In genomic region chr12:73565620-73565969, GRCm38 (mm10) we compare ENCODE assay signal across 7 mouse cellular contexts. TPM values are rescaled to one million over a fixed set of nuclear protein-coding genes. Genes with fewer than 3 reads are reported as not detected.
DNase-seq lines count a peak whose midpoint lies in the region; ATAC-seq and TF ChIP-seq lines count a peak whose summit lies in the region.

No protein-coding gene starts in this region.

- H3K4me1 ChIP-seq in megakaryocyte, embryonic 14.5 days, result peaks cover 11% of the 10 kb centered on the region
- no peaks in the 10 kb centered on the region for H3K4me1 ChIP-seq in forebrain, postnatal 0 days (ENCODE audit: insufficient read depth)
- H3K4me1 ChIP-seq in limb, embryonic 13.5 days, result 0 out of 2 replicates have a peak, but pooled peaks cover 4% of the 10 kb centered on the region
- no peaks in the 10 kb centered on the region for H3K4me1 ChIP-seq in stomach, embryonic 15.5 days

- H3K4me2 ChIP-seq in forebrain, postnatal 0 days (ENCODE audit: low read depth), result peak overlapping the region; percentile 55
- peak overlapping the region; percentile 63 for H3K4me2 ChIP-seq in limb, embryonic 13.5 days (replicated peaks)
- peak overlapping the region; percentile 60 for H3K4me2 ChIP-seq in stomach, embryonic 15.5 days

- no peak for ATAC-seq in megakaryocyte, adult 5-6 weeks (ENCODE audit: poor library complexity, severe bottlenecking)
- ATAC-seq in forebrain, postnatal 0 days, result peak; percentile 14; the same call in 1 of the 2 replicates
- ATAC-seq in limb, embryonic 13.5 days (ENCODE audit: low FRiP score, low read depth), result no peak
- no peak for ATAC-seq in stomach, embryonic 15.5 days (ENCODE audit: insufficient read depth, low FRiP score, low read depth)

- peak overlapping the region; percentile 85 for H3K4me3 ChIP-seq in megakaryocyte, embryonic 14.5 days (replicated peaks)
- H3K4me3 ChIP-seq in forebrain, postnatal 0 days (ENCODE audit: low read depth, low read length), result peak overlapping the region; percentile 35
- peak overlapping the region; percentile 36; the same call in 1 of the 2 replicates for H3K4me3 ChIP-seq in limb, embryonic 13.5 days
- H3K4me3 ChIP-seq in stomach, embryonic 15.5 days (replicated peaks), result no peak overlapping the region; the same call in 1 of the 2 replicates

- no peak for TF ChIP-seq CTCF in forebrain, postnatal 0 days (IDR thresholded peaks at IDR 0.05; ENCODE audit: low read depth)

- DNase-seq in forebrain, postnatal 0 days, result no peak
- DNase-seq in layer of hippocampus, adult 9-11 months, result no peak
- no peak for DNase-seq in left cerebral cortex, adult 11 months (ENCODE audit: low spot score)

- peaks cover 15% of the 10 kb centered on the region for H3K9me3 ChIP-seq in megakaryocyte, embryonic 14.5 days
- H3K9me3 ChIP-seq in forebrain, postnatal 0 days (ENCODE audit: low read length), result no peaks in the 10 kb centered on the region
- H3K9me3 ChIP-seq in limb, embryonic 13.5 days, result no peaks in the 10 kb centered on the region
- no peaks in the 10 kb centered on the region for H3K9me3 ChIP-seq in stomach, embryonic 15.5 days

- H3K36me3 ChIP-seq in megakaryocyte, embryonic 14.5 days (replicated peaks; ENCODE audit: low read length), result no peaks in the 10 kb centered on the region
- no peaks in the 10 kb centered on the region for H3K36me3 ChIP-seq in forebrain, postnatal 0 days (ENCODE audit: insufficient read depth)
- no peaks in the 10 kb centered on the region for H3K36me3 ChIP-seq in limb, embryonic 13.5 days
- no peaks in the 10 kb centered on the region for H3K36me3 ChIP-seq in stomach, embryonic 15.5 days

- H3K9ac ChIP-seq in forebrain, postnatal 0 days, result peak overlapping the region; percentile 44; the same call in 1 of the 2 replicates
- H3K9ac ChIP-seq in limb, embryonic 13.5 days, result no peak overlapping the region
- H3K9ac ChIP-seq in stomach, embryonic 15.5 days, result no peak overlapping the region

- peaks cover 14% of the 10 kb centered on the region for H3K27me3 ChIP-seq in megakaryocyte, embryonic 14.5 days (replicated peaks)
- H3K27me3 ChIP-seq in forebrain, postnatal 0 days (ENCODE audit: insufficient read depth, low read length), result no peaks in the 10 kb centered on the region
- peaks cover 19% of the 10 kb centered on the region for H3K27me3 ChIP-seq in limb, embryonic 13.5 days
- H3K27me3 ChIP-seq in stomach, embryonic 15.5 days (replicated peaks), result no peaks in the 10 kb centered on the region

- WGBS in forebrain, postnatal 0 days, result 57% methylated on average over 11 of the region's 11 CpGs
- WGBS in limb, embryonic 13.5 days, result 65% methylated on average over 11 of the region's 11 CpGs
- 59% methylated on average over 11 of the region's 11 CpGs for WGBS in stomach, embryonic 15.5 days

- no peak overlapping the region for H3K27ac ChIP-seq in forebrain, postnatal 0 days (ENCODE audit: low read depth, low read length)
- no peak overlapping the region for H3K27ac ChIP-seq in limb, embryonic 13.5 days
- H3K27ac ChIP-seq in stomach, embryonic 15.5 days, result no peak overlapping the region

RNA-seq across cellular contexts. Expression of gene Prkch, which starts 19.0 kb away (rescaled TPM):
- polyA plus RNA-seq in megakaryocyte, embryonic 14.5 days (2012; ENCODE audit: insufficient read depth, low replicate concordance), result 0.82 and 1.3 TPM in 2 replicates
- total RNA-seq in megakaryocyte, adult 5-6 weeks (2015), result 15.5 and 15.6 TPM in 2 replicates
- 14.0 and 14.1 TPM in 2 replicates for total RNA-seq in megakaryocyte, adult 5-6 weeks (2017)
- 15.1 and 16.7 TPM in 2 replicates for total RNA-seq in forebrain, postnatal 0 days (2014; rRNA removed)
- 8.4 and 10.4 TPM in 2 replicates for polyA plus RNA-seq in forebrain, postnatal 0 days (2015; fragmentation: Nextera tagmentation; extraction: Ambion mirVana)
- polyA plus RNA-seq in limb, embryonic 13.5 days (2015; fragmentation: Nextera tagmentation; extraction: Ambion mirVana), result 8.4 and 9.0 TPM in 2 replicates
- 11.2 and 11.9 TPM in 2 replicates for polyA plus RNA-seq in stomach, embryonic 15.5 days (2015; fragmentation: Nextera tagmentation; extraction: Ambion mirVana)

RNA-seq across cellular contexts. Expression of gene Tmem30b, which starts 19.4 kb away (rescaled TPM):
- not detected in 2 replicates for polyA plus RNA-seq in megakaryocyte, embryonic 14.5 days (2012; ENCODE audit: insufficient read depth, low replicate concordance)
- 0.16 TPM in 1 of 2 replicates, not detected in the other for total RNA-seq in megakaryocyte, adult 5-6 weeks (2015)
- not detected in 2 replicates for total RNA-seq in megakaryocyte, adult 5-6 weeks (2017)
- 0.23 and 0.43 TPM in 2 replicates for total RNA-seq in forebrain, postnatal 0 days (2014; rRNA removed)
- polyA plus RNA-seq in forebrain, postnatal 0 days (2015; fragmentation: Nextera tagmentation; extraction: Ambion mirVana), result 0.23 and 0.34 TPM in 2 replicates
- 18.2 and 19.2 TPM in 2 replicates for polyA plus RNA-seq in limb, embryonic 13.5 days (2015; fragmentation: Nextera tagmentation; extraction: Ambion mirVana)
- polyA plus RNA-seq in stomach, embryonic 15.5 days (2015; fragmentation: Nextera tagmentation; extraction: Ambion mirVana), result 30.7 and 34.2 TPM in 2 replicates

Comparison
In these comparisons a context has a peak if more than half of its experiments do, and no peak if none do; other contexts are left out.
1. RNA of gene Tmem30b, which starts 19.4 kb away (polyA plus RNA-seq): 30.7 to 34.2 TPM in stomach, embryonic 15.5 days and 18.2 to 19.2 TPM in limb, embryonic 13.5 days; 0.23 to 0.34 TPM in forebrain, postnatal 0 days and not detected in megakaryocyte, embryonic 14.5 days; every median in the first group is over 10 times any median in the second.
2. Peak in every context shown above with its lines, with median percentiles within 50 percentile points of each other: H3K4me2 ChIP-seq.